Mouse (Mus musculus) embryonic facial prominence, embryonic 10.5 days (tissue): Measurements from ENCODE around the gene Glcci1. TPM values are rescaled to one million over a fixed set of nuclear protein-coding genes. Genes with fewer than 3 reads are reported as not detected.
A peak's percentile ranks its signal among the peaks of the same experiment; 100 is the strongest.

ENCODE experiments used
- DNase-seq: peaks from one replicate; pipeline ENCODE4 v3.0.0-alpha.2; 2017; ENCODE audit warnings: low spot score
- H3K27ac ChIP-seq: fragments of 300-500 bp; sonication (generic); replicated peaks from 2 replicates; pipeline ENCODE4 v1.5.1; 2016; ENCODE audit warnings: mild to moderate bottlenecking
- H3K27me3 ChIP-seq: fragments of 300-500 bp; sonication (generic); replicated peaks from 2 replicates; pipeline ENCODE4 v1.6.1; 2016; ENCODE audit warnings: low read depth, mild to moderate bottlenecking; ENCODE audit not compliant: poor library complexity, severe bottlenecking
- H3K36me3 ChIP-seq: fragments of 300-500 bp; sonication (generic); replicated peaks from 2 replicates; pipeline ENCODE4 v1.6.1; 2016; ENCODE audit warnings: mild to moderate bottlenecking, moderate library complexity
- H3K4me1 ChIP-seq: fragments of 300-500 bp; sonication (generic); 2 replicates; pipeline ENCODE4 v1.6.1; 2016
- H3K4me3 ChIP-seq: fragments of 300-500 bp; sonication (generic); 2 replicates; pipeline ENCODE4 v1.5.1; 2016; ENCODE audit warnings: mild to moderate bottlenecking, moderate library complexity
- H3K9me3 ChIP-seq: fragments of 300-500 bp; sonication (generic); 2 replicates; pipeline ENCODE4 v1.6.1; 2016; ENCODE audit warnings: mild to moderate bottlenecking
- WGBS: fragments of 180-500 bp; shearing (Covaris S2); methylation state at CpG from one replicate; pipeline ENCODE4 v1.1.7; 2016; 5-methylcytosine and 5-hydroxymethylcytosine counted together
- polyA plus RNA-seq: library from polyadenylated mRNA; unstranded; fragments of >200 nt; fragmentation: Nextera tagmentation; extraction: Ambion mirVana; gene quantifications from 2 replicates; pipeline ENCODE4 v1.2.1, GENCODE M21; 2016

Gene Glcci1
- polyA plus RNA-seq, 1 experiment from 2014 or later = 9.6 TPM

- Histone ChIP-seq H3K27ac (no peak overlapping the region), H3K9me3 (no peaks in the 10 kb centered on the region), H3K4me3 (no peak overlapping the region), H3K36me3 (no peaks in the 10 kb centered on the region), H3K27me3 (no peaks in the 10 kb centered on the region), H3K4me1 (no peaks in the 10 kb centered on the region)
- WGBS = 93% methylated on average over 3 of the region's 3 CpGs
- DNase-seq = no peak
These were observed 10.4 kb upstream of the Glcci1 start for GRCm38 (mm10) chr6:8498961-8499360.

GRCm38 (mm10) chr6:8503953-8504352 is 5.4 kb upstream of the Glcci1 start:
- Histone ChIP-seq H3K27me3 (no peaks in the 10 kb centered on the region), H3K4me1 (peaks cover 4% of the 10 kb centered on the region; the same call in 1 of the 2 replicates), H3K36me3 (no peaks in the 10 kb centered on the region), H3K9me3 (no peaks in the 10 kb centered on the region), H3K27ac (no peak overlapping the region), H3K4me3 (no peak overlapping the region)
- WGBS = 62% methylated on average over 3 of the region's 3 CpGs
- DNase-seq = no peak

- Histone ChIP-seq H3K36me3 (no peaks in the 10 kb centered on the region), H3K4me1 (peaks cover 4% of the 10 kb centered on the region; the same call in 1 of the 2 replicates), H3K4me3 (no peak overlapping the region), H3K27ac (no peak overlapping the region), H3K27me3 (no peaks in the 10 kb centered on the region), H3K9me3 (no peaks in the 10 kb centered on the region)
- 84% methylated on average over 6 of the region's 6 CpGs for WGBS
- DNase-seq = no peak
These were observed 4.7 kb upstream of the Glcci1 start for GRCm38 (mm10) chr6:8504521-8505228.

GRCm38 (mm10) chr6:8506631-8507030 is 2.8 kb upstream of the Glcci1 start:
- Histone ChIP-seq H3K4me3 (no peak overlapping the region), H3K9me3 (no peaks in the 10 kb centered on the region), H3K27me3 (no peaks in the 10 kb centered on the region), H3K36me3 (no peaks in the 10 kb centered on the region), H3K27ac (no peak overlapping the region), H3K4me1 (peaks cover 14% of the 10 kb centered on the region)
- DNase-seq = no peak

GRCm38 (mm10) chr6:8508883-8509536 is 390 bp upstream of the Glcci1 start:
- peak overlapping the region; percentile 96 for H3K4me3 ChIP-seq
- H3K27ac ChIP-seq = peak overlapping the region; percentile 98
- no peaks in the 10 kb centered on the region for H3K9me3 ChIP-seq
- peaks cover 29% of the 10 kb centered on the region for H3K4me1 ChIP-seq
- peak; percentile 99 for DNase-seq
- H3K27me3 ChIP-seq = no peaks in the 10 kb centered on the region
- under 1% methylated on average over 56 of the region's 56 CpGs for WGBS
- H3K36me3 ChIP-seq = no peaks in the 10 kb centered on the region

- H3K27me3 ChIP-seq = no peaks in the 10 kb centered on the region
- H3K36me3 ChIP-seq = no peaks in the 10 kb centered on the region
- peaks cover 29% of the 10 kb centered on the region for H3K4me1 ChIP-seq
- H3K9me3 ChIP-seq = no peaks in the 10 kb centered on the region
- WGBS = under 1% methylated on average over 73 of the region's 73 CpGs
- H3K4me3 ChIP-seq = peak overlapping the region; percentile 96
- peak overlapping the region; percentile 98 for H3K27ac ChIP-seq
- DNase-seq = peak; percentile 70
These were observed 812 bp downstream of the Glcci1 start for GRCm38 (mm10) chr6:8509961-8510863.

GRCm38 (mm10) chr6:8510864-8511428 is 1.5 kb downstream of the Glcci1 start:
- no peak for DNase-seq
- Histone ChIP-seq H3K4me3 (peak overlapping the region; percentile 96), H3K9me3 (no peaks in the 10 kb centered on the region), H3K27me3 (no peaks in the 10 kb centered on the region), H3K36me3 (no peaks in the 10 kb centered on the region), H3K27ac (peak overlapping the region; percentile 98), H3K4me1 (peaks cover 29% of the 10 kb centered on the region)
- WGBS = 8% methylated on average over 7 of the region's 7 CpGs

GRCm38 (mm10) chr6:8511447-8511846 is 2.0 kb downstream of the Glcci1 start:
- Histone ChIP-seq H3K27ac (peak overlapping the region; percentile 98; the same call in 1 of the 2 replicates), H3K36me3 (no peaks in the 10 kb centered on the region), H3K4me3 (peak overlapping the region; percentile 96), H3K27me3 (no peaks in the 10 kb centered on the region), H3K9me3 (no peaks in the 10 kb centered on the region), H3K4me1 (peaks cover 29% of the 10 kb centered on the region)
- WGBS = 16% methylated on average over 3 of the region's 3 CpGs
- peak; percentile 25 for DNase-seq

GRCm38 (mm10) chr6:8512416-8512815 is 3.0 kb downstream of the Glcci1 start:
- Histone ChIP-seq H3K36me3 (no peaks in the 10 kb centered on the region), H3K4me3 (peak overlapping the region; percentile 96), H3K27me3 (no peaks in the 10 kb centered on the region), H3K4me1 (peaks cover 29% of the 10 kb centered on the region), H3K9me3 (no peaks in the 10 kb centered on the region), H3K27ac (0 out of 2 replicates have a peak overlapping the region, but pooled peaks have one; percentile 19)
- 33% methylated on average over 8 of the region's 8 CpGs for WGBS
- peak; percentile 23 for DNase-seq

- 85% methylated on average over 3 of the region's 3 CpGs for WGBS
- Histone ChIP-seq H3K9me3 (no peaks in the 10 kb centered on the region), H3K27me3 (no peaks in the 10 kb centered on the region), H3K4me3 (no peak overlapping the region), H3K27ac (no peak overlapping the region), H3K4me1 (no peaks in the 10 kb centered on the region), H3K36me3 (no peaks in the 10 kb centered on the region)
- no peak for DNase-seq
These were observed 10.3 kb downstream of the Glcci1 start for GRCm38 (mm10) chr6:8519687-8520086.

GRCm38 (mm10) chr6:8521231-8521630 is 11.8 kb downstream of the Glcci1 start:
- no peaks in the 10 kb centered on the region for H3K27me3 ChIP-seq
- H3K27ac ChIP-seq = no peak overlapping the region
- H3K4me3 ChIP-seq = no peak overlapping the region
- no peaks in the 10 kb centered on the region for H3K9me3 ChIP-seq
- no peaks in the 10 kb centered on the region for H3K4me1 ChIP-seq
- no peaks in the 10 kb centered on the region for H3K36me3 ChIP-seq
- DNase-seq = no peak
- 93% methylated on average over 4 of the region's 4 CpGs for WGBS

GRCm38 (mm10) chr6:8524717-8525116 is 15.3 kb downstream of the Glcci1 start:
- DNase-seq = no peak
- H3K36me3 ChIP-seq = no peaks in the 10 kb centered on the region
- no peak overlapping the region for H3K27ac ChIP-seq
- H3K27me3 ChIP-seq = no peaks in the 10 kb centered on the region
- WGBS = 90% methylated on average over 5 of the region's 5 CpGs
- no peaks in the 10 kb centered on the region for H3K4me1 ChIP-seq
- no peaks in the 10 kb centered on the region for H3K9me3 ChIP-seq
- H3K4me3 ChIP-seq = no peak overlapping the region
